Mouse (Mus musculus): ENCODE data around the gene Chchd5.
A peak's percentile ranks its signal among the peaks of the same experiment; 100 is the strongest.

Gene Chchd5

GRCm38 (mm10) chr2:129129412-129129929 lies at the start of gene Chchd5:
Chchd5 (plus strand) TSS chr2:129129700.
- DNase-seq (ENCODE audit: low spot score in 2 of 2) = peak; percentile 89 to 91

DNA sequence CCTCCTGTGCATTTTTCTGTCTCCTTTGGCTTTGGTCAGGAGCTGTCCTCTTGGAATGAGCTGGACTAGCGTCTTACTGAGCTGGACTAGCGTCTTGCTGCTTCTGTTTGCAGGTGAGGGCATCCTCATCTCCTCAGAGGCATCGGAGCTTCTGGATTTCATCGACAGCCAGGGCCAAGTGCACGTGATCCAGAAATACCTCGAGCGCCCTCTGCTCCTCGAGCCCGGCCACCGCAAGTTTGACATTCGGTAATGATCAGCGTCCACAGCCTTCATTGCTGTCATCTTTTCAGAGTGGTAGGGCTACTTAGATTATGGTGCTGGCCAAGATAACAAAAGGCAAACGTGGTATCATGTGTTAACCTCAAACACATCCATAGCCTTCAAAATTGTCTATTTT lies 48.4 kb upstream of the Chchd5 start:
- no peak for DNase-seq (ENCODE audit: low spot score in 2 of 2)

- DNase-seq (ENCODE audit: low spot score in 2 of 2) = no peak
Observed at GRCm38 (mm10) chr2:129083514-129083913, 46.0 kb upstream of the Chchd5 start.

DNA sequence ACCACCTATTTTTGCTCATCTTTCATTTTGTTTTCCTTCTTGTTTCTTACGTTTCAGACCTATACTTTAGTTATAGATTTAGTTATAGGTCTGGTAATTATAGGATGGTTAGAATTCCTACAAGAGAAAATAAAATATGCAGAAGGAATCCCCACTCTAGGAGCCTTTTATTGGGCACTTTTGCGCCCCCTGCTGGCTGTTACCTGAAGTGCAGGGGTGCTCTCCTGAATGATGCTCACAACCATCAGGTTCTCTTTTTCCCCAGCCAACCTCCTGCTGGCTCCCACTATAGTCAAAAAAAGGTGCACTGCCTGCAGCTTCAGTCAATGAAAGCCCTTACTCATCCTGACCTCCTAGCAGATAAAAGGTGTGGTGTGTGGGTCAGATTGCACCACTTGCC lies 44.5 kb upstream of the Chchd5 start:
- DNase-seq (ENCODE audit: low spot score in 2 of 2) = no peak

DNA sequence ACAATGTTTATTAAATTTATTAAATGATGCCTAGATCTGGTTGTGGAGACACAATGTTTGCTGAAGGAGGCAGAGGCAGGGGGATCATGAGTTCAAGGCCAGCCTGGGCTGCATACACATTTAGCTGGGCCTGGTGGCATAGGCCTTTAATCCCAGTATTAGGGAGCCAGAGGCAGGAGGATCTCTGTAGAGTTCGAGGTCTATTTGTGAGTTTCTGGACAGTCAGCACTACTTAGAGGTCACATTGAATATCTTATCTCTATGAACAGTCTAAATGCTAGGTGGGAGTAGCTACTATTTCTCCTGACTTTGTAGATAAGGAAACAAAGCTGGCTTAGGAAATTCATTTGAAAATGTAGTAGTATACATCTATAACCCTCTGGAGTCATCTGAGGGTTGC lies 42.0 kb upstream of the Chchd5 start:
- no peak for DNase-seq (ENCODE audit: low spot score in 2 of 2)

- no peak for DNase-seq (ENCODE audit: low spot score in 2 of 2)
Observed at GRCm38 (mm10) chr2:129090370-129090769, 39.1 kb upstream of the Chchd5 start.

DNA sequence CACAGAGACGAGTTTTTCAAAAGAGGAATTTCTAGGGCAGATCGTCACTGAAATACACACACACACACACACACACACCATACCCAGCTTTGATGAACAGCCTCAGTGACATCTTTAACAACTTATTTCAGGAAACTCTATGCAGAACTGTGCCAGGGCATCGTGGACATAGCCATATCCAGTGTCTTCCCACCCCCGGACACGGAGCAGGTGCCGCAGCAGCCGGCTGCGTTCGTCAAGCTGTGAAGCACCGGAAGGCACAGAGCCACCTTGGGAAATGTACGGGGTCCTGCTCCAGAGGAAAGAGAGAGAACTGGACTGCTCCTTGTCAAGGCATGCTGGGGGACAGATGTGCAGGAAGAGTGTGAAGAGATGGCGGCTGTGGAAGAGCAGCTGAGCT lies 36.7 kb upstream of the Chchd5 start:
- DNase-seq (ENCODE audit: low spot score in 2 of 2) = no peak

- no peak for DNase-seq (ENCODE audit: low spot score in 2 of 2)
Observed at GRCm38 (mm10) chr2:129093926-129094724, 35.4 kb upstream of the Chchd5 start.

GRCm38 (mm10) chr2:129100784-129101310 lies 28.7 kb upstream of the Chchd5 start, which contains the start of gene Polr1b:
Polr1b (plus strand) TSS chr2:129100995.
- DNase-seq (ENCODE audit: low spot score in 2 of 2) = peak; percentile 87 to 90

- no peak for DNase-seq (ENCODE audit: low spot score in 2 of 2)
Observed at GRCm38 (mm10) chr2:129112924-129113323, 16.6 kb upstream of the Chchd5 start.

- no peak for DNase-seq (ENCODE audit: low spot score in 2 of 2)
Observed at GRCm38 (mm10) chr2:129115706-129116367, 13.7 kb upstream of the Chchd5 start.

GRCm38 (mm10) chr2:129116368-129116739 lies 13.1 kb upstream of the Chchd5 start:
- no peak for DNase-seq (ENCODE audit: low spot score in 2 of 2)

DNA sequence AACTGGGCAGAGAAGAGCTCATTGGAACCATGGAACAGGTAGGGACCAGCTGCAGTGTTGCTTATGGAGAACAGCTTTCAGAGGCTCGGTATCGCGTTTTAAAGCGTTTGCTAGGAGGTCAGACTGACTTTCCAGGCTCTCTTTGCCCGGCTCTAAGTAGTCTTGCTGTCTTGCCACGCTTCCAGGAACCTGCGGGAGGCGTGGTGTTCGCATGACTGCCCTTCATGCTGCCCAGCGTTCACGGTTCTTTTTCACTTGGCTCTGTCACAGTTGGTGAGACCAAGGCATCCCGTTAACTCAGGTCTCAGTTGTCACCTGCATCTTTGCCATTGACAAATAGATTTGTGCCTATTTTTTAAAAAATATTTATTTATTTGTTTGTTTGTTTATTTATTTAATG lies 11.4 kb upstream of the Chchd5 start:
- DNase-seq (ENCODE audit: low spot score in 2 of 2) = no peak

DNA sequence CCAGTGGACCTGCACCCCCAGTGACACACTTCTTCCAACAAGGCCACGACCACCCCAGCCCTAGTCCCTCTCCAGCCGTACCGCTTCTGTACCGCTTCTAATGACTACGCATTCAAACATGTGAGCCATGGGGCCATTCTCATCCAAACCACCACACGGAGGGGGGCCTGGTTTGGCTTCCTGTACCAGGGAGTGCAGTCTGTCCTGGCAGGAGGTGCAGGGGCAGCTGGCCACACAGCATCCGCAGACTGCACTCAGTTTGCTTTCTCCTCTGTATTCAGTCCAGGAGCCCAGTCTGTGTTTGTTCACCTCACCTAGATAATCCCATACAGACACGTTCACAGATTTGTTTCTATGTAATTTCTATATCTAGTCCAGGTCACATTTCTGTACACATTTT lies 7.5 kb upstream of the Chchd5 start:
- DNase-seq (ENCODE audit: low spot score in 2 of 2) = no peak

DNA sequence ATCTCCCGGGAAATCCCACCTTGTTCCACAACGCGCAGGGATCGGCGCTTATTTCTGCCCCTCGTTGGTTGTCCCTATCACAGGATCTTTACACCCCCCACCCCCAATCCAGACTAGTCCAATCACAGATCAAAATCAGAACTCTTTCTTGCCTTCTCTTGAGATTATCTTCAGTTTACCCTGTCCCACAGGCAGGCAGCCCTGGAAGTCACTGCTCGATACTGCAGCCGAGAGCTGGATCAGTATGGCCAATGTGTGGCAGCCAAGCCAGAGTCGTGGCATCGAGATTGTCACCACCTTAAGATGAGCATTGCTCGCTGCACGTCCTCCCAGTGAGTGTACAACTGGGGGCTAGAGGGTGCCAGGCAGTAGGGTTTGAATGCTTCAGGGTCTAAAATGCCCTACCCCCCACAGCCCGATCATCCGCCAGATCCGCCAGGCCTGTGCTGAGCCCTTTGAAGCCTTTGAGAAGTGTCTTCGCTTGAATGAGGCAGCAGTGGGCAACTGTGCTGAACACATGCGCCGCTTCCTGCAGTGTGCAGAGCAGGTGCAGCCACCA lies 566 bp downstream of the Chchd5 start:
- peak in 1 of 2 experiments; percentile 21 for DNase-seq (ENCODE audit: low spot score in 2 of 2)

- DNase-seq (ENCODE audit: low spot score in 2 of 2) = no peak
Observed at GRCm38 (mm10) chr2:129130776-129131175, 1.3 kb downstream of the Chchd5 start.

GRCm38 (mm10) chr2:129132231-129132630 lies 2.7 kb downstream of the Chchd5 start:
- no peak for DNase-seq (ENCODE audit: low spot score in 2 of 2)

DNA sequence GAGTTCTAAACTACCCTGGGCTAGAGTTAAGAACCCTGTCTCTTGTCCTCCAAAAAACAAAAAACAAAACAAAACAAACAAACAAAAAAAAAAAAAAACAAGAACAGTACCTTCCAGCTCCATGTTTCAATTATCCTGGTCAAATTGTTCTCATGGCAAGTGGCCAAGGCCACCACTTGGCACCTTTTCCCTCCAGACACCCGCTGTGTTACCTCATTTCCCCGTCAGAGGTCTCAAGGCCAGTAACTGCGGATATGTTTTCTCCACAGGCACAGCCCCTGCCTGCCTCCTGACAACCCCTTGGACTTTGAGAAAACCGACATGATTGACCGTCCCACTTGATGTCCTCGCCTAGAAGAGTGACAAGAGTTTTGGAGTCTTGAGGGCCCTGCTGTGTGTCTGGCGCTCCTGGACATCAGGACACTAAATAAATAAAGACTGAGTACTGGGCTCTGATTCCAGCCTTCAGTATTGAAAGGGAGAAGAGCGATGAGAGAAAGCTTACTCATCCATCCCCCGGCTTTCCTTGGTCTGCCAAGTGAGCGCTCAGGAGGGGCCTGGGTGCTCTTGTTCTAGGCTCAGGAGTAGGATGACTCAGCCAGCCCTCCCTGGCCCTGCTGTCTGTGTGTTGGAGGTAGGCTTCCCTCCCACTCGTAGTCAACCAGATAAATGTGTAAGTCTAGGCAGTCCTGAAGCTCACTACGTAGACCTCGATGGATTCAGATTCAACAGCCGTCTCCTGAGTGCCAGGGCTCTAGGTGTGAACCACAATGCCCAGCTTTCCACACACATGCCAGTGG lies 3.7 kb downstream of the Chchd5 start:
- DNase-seq (ENCODE audit: low spot score in 2 of 2) = no peak

- DNase-seq (ENCODE audit: low spot score in 2 of 2) = no peak
Observed at GRCm38 (mm10) chr2:129139906-129140305, 10.4 kb downstream of the Chchd5 start.

GRCm38 (mm10) chr2:129148836-129149235 lies 19.3 kb downstream of the Chchd5 start:
- DNase-seq (ENCODE audit: low spot score in 2 of 2) = no peak

- DNase-seq (ENCODE audit: low spot score in 2 of 2) = no peak
Observed at GRCm38 (mm10) chr2:129150386-129150785, 20.9 kb downstream of the Chchd5 start.

DNA sequence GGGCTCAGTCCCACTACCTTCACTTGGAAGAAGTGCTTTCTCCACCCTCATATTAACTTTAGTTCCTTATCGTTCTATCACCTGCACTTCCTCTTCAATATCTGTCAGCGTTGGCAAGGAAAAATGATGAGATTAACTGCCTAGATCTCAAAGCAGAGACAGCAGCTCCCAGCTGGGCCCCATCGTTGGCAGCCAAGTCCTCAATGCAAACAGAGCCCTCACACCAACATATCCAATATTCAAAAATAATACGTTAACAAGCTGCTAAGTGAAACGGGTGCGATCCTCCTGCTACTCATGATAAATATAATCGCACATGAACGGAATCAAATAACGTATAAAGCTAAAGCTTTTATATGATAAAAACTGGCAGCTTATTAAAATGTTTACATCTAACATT lies 21.6 kb downstream of the Chchd5 start:
- DNase-seq (ENCODE audit: low spot score in 2 of 2) = no peak
